Mouse (Mus musculus) liver, adult 2 months (tissue): ENCODE data around the gene Olfr133. TPM values are rescaled to one million over a fixed set of nuclear protein-coding genes. Genes with fewer than 3 reads are reported as not detected.
"Not testable (repeated sequence)": the region's sequence is repeated elsewhere in the genome, so short reads cannot be mapped to it uniquely, and the experiment has no call there.

Source experiments
- DNase-seq: peaks from one replicate; pipeline ENCODE4 v3.0.0-alpha.2; 2011; ENCODE audit warnings: low read depth, low spot score; ENCODE audit errors: extremely low read depth
- H3K27ac ChIP-seq: fragments of 200-500 bp; replicated peaks from 2 replicates; pipeline ENCODE4 v1.5.1; 2012; ENCODE audit warnings: low read depth, mild to moderate bottlenecking, control low read depth, inconsistent platforms, low read length; ENCODE audit not compliant: insufficient read depth
- H3K27me3 ChIP-seq: fragments of 200-500 bp; 2 replicates; pipeline ENCODE4 v1.6.1; 2012; ENCODE audit warnings: mild to moderate bottlenecking, moderate library complexity, low read length, inconsistent platforms; ENCODE audit not compliant: control insufficient read depth, insufficient read depth
- H3K36me3 ChIP-seq: fragments of 200-500 bp; 2 replicates; pipeline ENCODE4 v1.6.1; 2012; ENCODE audit warnings: low read length, inconsistent platforms; ENCODE audit not compliant: control insufficient read depth, insufficient read depth
- H3K4me1 ChIP-seq: fragments of 200-500 bp; 2 replicates; pipeline ENCODE4 v1.6.1; 2011; ENCODE audit warnings: low read length; ENCODE audit not compliant: control insufficient read depth, insufficient read depth
- H3K4me3 ChIP-seq: fragments of 200-500 bp; 2 replicates; pipeline ENCODE4 v1.5.1; 2011; ENCODE audit warnings: low read depth, mild to moderate bottlenecking, control low read depth, low read length, moderate library complexity; ENCODE audit not compliant: insufficient read depth
- H3K79me2 ChIP-seq: fragments of 200-500 bp; 2 replicates; pipeline ENCODE4 v1.6.1; 2012; ENCODE audit warnings: inconsistent platforms, mild to moderate bottlenecking, low read length, moderate library complexity; ENCODE audit not compliant: control insufficient read depth, insufficient read depth
- H3K9ac ChIP-seq: fragments of 200-500 bp; 2 replicates; pipeline ENCODE4 v1.6.1; 2012; ENCODE audit warnings: low read depth, mild to moderate bottlenecking, control low read depth, inconsistent platforms, low read length
- CTCF ChIP-seq: fragments of 200-500 bp; IDR thresholded peaks from 2 replicates; pipeline ENCODE4 v1.5.1; 2011; ENCODE audit warnings: low read depth, low read length, control low read depth
- POLR2A ChIP-seq: fragments of 200-500 bp; IDR thresholded peaks from 2 replicates; pipeline ENCODE4 v1.6.1; 2011; ENCODE audit warnings: low read length, control low read depth; ENCODE audit not compliant: insufficient read depth; ENCODE audit errors: extremely low read depth
- WGBS: fragments of 180-500 bp; shearing (Covaris S2); methylation state at CpG from one replicate; pipeline ENCODE4 v1.1.7; 2018; 5-methylcytosine and 5-hydroxymethylcytosine counted together
- polyA plus RNA-seq: library from polyadenylated mRNA; depleted of rRNA; stranded (reverse); fragments of >200 nt; gene quantifications from 2 replicates; pipeline ENCODE4 v1.2.3, GENCODE M21; 2012; rRNA removed
- total RNA-seq: library from RNA; depleted of rRNA; stranded (reverse); fragments of >200 nt; gene quantifications from 2 replicates; pipeline ENCODE4 v1.2.3, GENCODE M21; 2014; rRNA removed

Gene Olfr133
- not detected in 2 replicates for total RNA-seq
- polyA plus RNA-seq: not detected in 2 replicates

- Histone ChIP-seq H3K27ac (no peak within 1 kb of the TSS), H3K4me3 (no peak within 1 kb of the TSS), H3K36me3 (no peaks in the 10 kb centered on the region), H3K27me3 (no peaks in the 10 kb centered on the region), H3K9ac (no peak within 1 kb of the TSS), H3K79me2 (no peaks in the 10 kb centered on the region), H3K4me1 (no peaks in the 10 kb centered on the region)
- WGBS: 81% methylated on average over 2 of the region's 2 CpGs
- TF ChIP-seq CTCF (no peak), POLR2A (no peak)
- DNase-seq: no peak
These were observed at the start of gene Olfr133 for GRCm38 (mm10) chr17:38144981-38145380. Olfr133 (plus strand) TSS chr17:38145281.

GRCm38 (mm10) chr17:38124199-38124598, 20.9 kb upstream of the Olfr133 start:
- WGBS: 68% methylated on average over 1 of the region's 1 CpGs
- H3K27ac ChIP-seq, H3K4me1 ChIP-seq: not testable (repeated sequence)

GRCm38 (mm10) chr17:38125371-38125770, 19.7 kb upstream of the Olfr133 start:
- H3K4me1 ChIP-seq, H3K79me2 ChIP-seq, H3K9ac ChIP-seq, H3K27me3 ChIP-seq, H3K36me3 ChIP-seq, DNase-seq, H3K4me3 ChIP-seq, H3K27ac ChIP-seq: not testable (repeated sequence)
- 73% methylated on average over 3 of the region's 3 CpGs for WGBS

More at GRCm38 (mm10) chr17:38124199-38124598, 20.9 kb upstream of the Olfr133 start:
- not testable (repeated sequence) for H3K36me3 ChIP-seq, H3K4me3 ChIP-seq, H3K79me2 ChIP-seq, H3K27me3 ChIP-seq, H3K9ac ChIP-seq, DNase-seq

- no peaks in the 10 kb centered on the region for H3K4me1 ChIP-seq
- 60% methylated on average over 1 of the region's 1 CpGs for WGBS
- no peaks in the 10 kb centered on the region for H3K36me3 ChIP-seq
- peak; percentile 52 for DNase-seq
- H3K4me3 ChIP-seq: no peak within 1 kb of the TSS
- no peaks in the 10 kb centered on the region for H3K27me3 ChIP-seq
- no peaks in the 10 kb centered on the region for H3K79me2 ChIP-seq
- H3K27ac ChIP-seq: no peak within 1 kb of the TSS
- TF ChIP-seq CTCF: no peak
- TF ChIP-seq POLR2A: no peak
- H3K9ac ChIP-seq: no peak within 1 kb of the TSS
These were observed 10.7 kb upstream of the Olfr133 start, which contains the start of gene Olfr132 for GRCm38 (mm10) chr17:38134426-38134825. Olfr132 (minus strand) TSS chr17:38134526.

- Histone ChIP-seq H3K4me3 (no peak within 1 kb of the TSS), H3K79me2 (no peaks in the 10 kb centered on the region), H3K36me3 (no peaks in the 10 kb centered on the region), H3K9ac (no peak within 1 kb of the TSS), H3K4me1 (no peaks in the 10 kb centered on the region), H3K27ac (no peak within 1 kb of the TSS), H3K27me3 (no peaks in the 10 kb centered on the region)
- 65% methylated on average over 3 of the region's 3 CpGs for WGBS
- TF ChIP-seq POLR2A: no peak
- TF ChIP-seq CTCF: no peak
- DNase-seq: no peak
These were observed 26.0 kb downstream of the Olfr133 start, which contains the start of gene Olfr134 for GRCm38 (mm10) chr17:38171088-38171487. Olfr134 (plus strand) TSS chr17:38171388.

Other genes with a start within 250 kb of the Olfr133 start
- gene Olfr127, start 244.8 kb upstream of the Olfr133 start, total RNA-seq: not detected in 2 replicates
- not detected in 2 replicates for gene Olfr127, start 244.8 kb upstream of the Olfr133 start, polyA plus RNA-seq
- not detected in 2 replicates for gene Olfr128, start 224.7 kb upstream of the Olfr133 start, total RNA-seq
- gene Olfr128, start 224.7 kb upstream of the Olfr133 start, polyA plus RNA-seq: not detected in 2 replicates
- not detected in 2 replicates for gene Olfr761, start 192.2 kb upstream of the Olfr133 start, total RNA-seq
- not detected in 2 replicates for gene Olfr761, start 192.2 kb upstream of the Olfr133 start, polyA plus RNA-seq
- not detected in 2 replicates for gene Olfr129, start 85.2 kb upstream of the Olfr133 start, total RNA-seq
- gene Olfr129, start 85.2 kb upstream of the Olfr133 start, polyA plus RNA-seq: not detected in 2 replicates
- not detected in 2 replicates for gene Olfr130, start 81.4 kb upstream of the Olfr133 start, total RNA-seq
- not detected in 2 replicates for gene Olfr130, start 81.4 kb upstream of the Olfr133 start, polyA plus RNA-seq
- gene Olfr131, start 56.6 kb upstream of the Olfr133 start, total RNA-seq: not detected in 2 replicates
- gene Olfr131, start 56.6 kb upstream of the Olfr133 start, polyA plus RNA-seq: not detected in 2 replicates
- gene Olfr132, start 10.8 kb upstream of the Olfr133 start, total RNA-seq: not detected in 2 replicates
- not detected in 2 replicates for gene Olfr132, start 10.8 kb upstream of the Olfr133 start, polyA plus RNA-seq
- not detected in 2 replicates for gene Olfr134, start 26.1 kb downstream of the Olfr133 start, total RNA-seq
- not detected in 2 replicates for gene Olfr134, start 26.1 kb downstream of the Olfr133 start, polyA plus RNA-seq
- not detected in 2 replicates for gene Olfr135, start 59.1 kb downstream of the Olfr133 start, total RNA-seq
- gene Olfr135, start 59.1 kb downstream of the Olfr133 start, polyA plus RNA-seq: not detected in 2 replicates
- not detected in 2 replicates for gene Olfr138, start 115.8 kb downstream of the Olfr133 start, total RNA-seq
- not detected in 2 replicates for gene Olfr138, start 115.8 kb downstream of the Olfr133 start, polyA plus RNA-seq
- not detected in 2 replicates for gene Olfr137, start 162.3 kb downstream of the Olfr133 start, total RNA-seq
- gene Olfr137, start 162.3 kb downstream of the Olfr133 start, polyA plus RNA-seq: not detected in 2 replicates
- not detected in 2 replicates for gene Olfr136, start 184.6 kb downstream of the Olfr133 start, total RNA-seq
- not detected in 2 replicates for gene Olfr136, start 184.6 kb downstream of the Olfr133 start, polyA plus RNA-seq